Mouse (Mus musculus): ENCODE data around the gene Enpp4. TPM values are rescaled to one million over a fixed set of nuclear protein-coding genes. Genes with fewer than 3 reads are reported as not detected.

Enpp4 gene
- polyA plus RNA-seq, 1 experiment = 8.6 TPM

- H3K4me1 ChIP-seq (ENCODE audit: control insufficient read depth, insufficient read depth, low read length) = 0 out of 2 replicates have a peak, but pooled peaks cover 2% of the 10 kb centered on the region
- TF ChIP-seq POLR2A (IDR thresholded peaks at IDR 0.05; ENCODE audit: low read depth, low read length) = no peak
- no peak for TF ChIP-seq CTCF (IDR thresholded peaks at IDR 0.05; ENCODE audit: borderline replicate concordance, insufficient read depth, low read length)
- no peak overlapping the region for H3K4me3 ChIP-seq (ENCODE audit: insufficient read depth, low read length)
- H3K27ac ChIP-seq (ENCODE audit: insufficient read depth, low read length) = no peak overlapping the region
These were observed 29.4 kb downstream of the Enpp4 start for GRCm38 (mm10) chr17:44076051-44076680.

- Histone ChIP-seq H3K4me1 (ENCODE audit: control insufficient read depth, insufficient read depth, low read length) (0 out of 2 replicates have a peak, but pooled peaks cover 2% of the 10 kb centered on the region), H3K4me3 (ENCODE audit: insufficient read depth, low read length) (no peak overlapping the region), H3K27ac (ENCODE audit: insufficient read depth, low read length) (no peak overlapping the region)
- TF ChIP-seq CTCF (IDR thresholded peaks at IDR 0.05; ENCODE audit: borderline replicate concordance, insufficient read depth, low read length) (no peak), POLR2A (IDR thresholded peaks at IDR 0.05; ENCODE audit: low read depth, low read length) (no peak)
These were observed 30.0 kb downstream of the Enpp4 start for GRCm38 (mm10) chr17:44075601-44076000.

GRCm38 (mm10) chr17:44071680-44072079, 33.9 kb downstream of the Enpp4 start:
- Histone ChIP-seq H3K27ac (ENCODE audit: insufficient read depth, low read length) (no peak overlapping the region), H3K4me1 (ENCODE audit: control insufficient read depth, insufficient read depth, low read length) (no peaks in the 10 kb centered on the region), H3K4me3 (ENCODE audit: insufficient read depth, low read length) (no peak overlapping the region)
- no peak for TF ChIP-seq POLR2A (IDR thresholded peaks at IDR 0.05; ENCODE audit: low read depth, low read length)
- TF ChIP-seq CTCF (IDR thresholded peaks at IDR 0.05; ENCODE audit: borderline replicate concordance, insufficient read depth, low read length) = no peak

GRCm38 (mm10) chr17:44068876-44069275, 36.7 kb downstream of the Enpp4 start:
- Histone ChIP-seq H3K27ac (ENCODE audit: insufficient read depth, low read length) (no peak overlapping the region), H3K4me1 (ENCODE audit: control insufficient read depth, insufficient read depth, low read length) (no peaks in the 10 kb centered on the region), H3K4me3 (ENCODE audit: insufficient read depth, low read length) (no peak overlapping the region)
- TF ChIP-seq CTCF (IDR thresholded peaks at IDR 0.05; ENCODE audit: borderline replicate concordance, insufficient read depth, low read length) (no peak), POLR2A (IDR thresholded peaks at IDR 0.05; ENCODE audit: low read depth, low read length) (no peak)

GRCm38 (mm10) chr17:44061289-44061890, 44.2 kb downstream of the Enpp4 start:
- H3K27ac ChIP-seq (ENCODE audit: insufficient read depth, low read length) = peak overlapping the region; percentile 9
- TF ChIP-seq POLR2A (IDR thresholded peaks at IDR 0.05; ENCODE audit: low read depth, low read length) (no peak), CTCF (IDR thresholded peaks at IDR 0.05; ENCODE audit: borderline replicate concordance, insufficient read depth, low read length) (no peak)
- H3K4me3 ChIP-seq (ENCODE audit: insufficient read depth, low read length) = no peak overlapping the region
- H3K4me1 ChIP-seq (ENCODE audit: control insufficient read depth, insufficient read depth, low read length) = no peaks in the 10 kb centered on the region; the same call in 1 of the 2 replicates

GRCm38 (mm10) chr17:44060781-44061180, 44.8 kb downstream of the Enpp4 start:
- no peaks in the 10 kb centered on the region; the same call in 1 of the 2 replicates for H3K4me1 ChIP-seq (ENCODE audit: control insufficient read depth, insufficient read depth, low read length)
- H3K4me3 ChIP-seq (ENCODE audit: insufficient read depth, low read length) = no peak overlapping the region
- TF ChIP-seq CTCF (IDR thresholded peaks at IDR 0.05; ENCODE audit: borderline replicate concordance, insufficient read depth, low read length) (no peak), POLR2A (IDR thresholded peaks at IDR 0.05; ENCODE audit: low read depth, low read length) (no peak)
- peak overlapping the region; percentile 9 for H3K27ac ChIP-seq (ENCODE audit: insufficient read depth, low read length)

- TF ChIP-seq CTCF (IDR thresholded peaks at IDR 0.05; ENCODE audit: borderline replicate concordance, insufficient read depth, low read length) (no peak), POLR2A (IDR thresholded peaks at IDR 0.05; ENCODE audit: low read depth, low read length) (no peak)
- no peak overlapping the region for H3K27ac ChIP-seq (ENCODE audit: insufficient read depth, low read length)
- H3K4me1 ChIP-seq (ENCODE audit: control insufficient read depth, insufficient read depth, low read length) = no peaks in the 10 kb centered on the region; the same call in 1 of the 2 replicates
- no peak overlapping the region for H3K4me3 ChIP-seq (ENCODE audit: insufficient read depth, low read length)
These were observed 47.5 kb downstream of the Enpp4 start for GRCm38 (mm10) chr17:44058145-44058544.

GRCm38 (mm10) chr17:44057123-44057522, 48.5 kb downstream of the Enpp4 start:
- Histone ChIP-seq H3K27ac (ENCODE audit: insufficient read depth, low read length) (no peak overlapping the region), H3K4me3 (ENCODE audit: insufficient read depth, low read length) (no peak overlapping the region)
- TF ChIP-seq CTCF (IDR thresholded peaks at IDR 0.05; ENCODE audit: borderline replicate concordance, insufficient read depth, low read length) (no peak), POLR2A (IDR thresholded peaks at IDR 0.05; ENCODE audit: low read depth, low read length) (no peak)

GRCm38 (mm10) chr17:44053427-44053826, 52.2 kb downstream of the Enpp4 start:
- TF ChIP-seq CTCF (IDR thresholded peaks at IDR 0.05; ENCODE audit: borderline replicate concordance, insufficient read depth, low read length) = no peak
- TF ChIP-seq POLR2A (IDR thresholded peaks at IDR 0.05; ENCODE audit: low read depth, low read length) = no peak
- Histone ChIP-seq H3K4me3 (ENCODE audit: insufficient read depth, low read length) (no peak overlapping the region), H3K4me1 (ENCODE audit: control insufficient read depth, insufficient read depth, low read length) (no peaks in the 10 kb centered on the region), H3K27ac (ENCODE audit: insufficient read depth, low read length) (no peak overlapping the region)

More at GRCm38 (mm10) chr17:44057123-44057522, 48.5 kb downstream of the Enpp4 start:
- no peaks in the 10 kb centered on the region; the same call in 1 of the 2 replicates for H3K4me1 ChIP-seq (ENCODE audit: control insufficient read depth, insufficient read depth, low read length)

Other genes with a start within 250 kb of the Enpp4 start
- 35.6 and 44.1 TPM in 2 replicates for gene Enpp5, start 27.0 kb downstream of the Enpp4 start, polyA plus RNA-seq (2011; ENCODE audit: insufficient read length, low read depth, missing spikeins)
- gene Clic5, start 82.8 kb upstream of the Enpp4 start, polyA plus RNA-seq (2011; ENCODE audit: insufficient read length, low read depth, missing spikeins) = 0.13 and 0.23 TPM in 2 replicates